Mouse (Mus musculus): ENCODE measurements at regions not wholly inside any gene's neighbourhood (a gene's known extent, or its start where the extent isn't known, plus 50 kb on each side); places are given as distances from the start of the nearest gene placed in this dataset.

- H3K4me3 ChIP-seq (ENCODE audit: low read depth, low read length): no peak overlapping the region
- no peaks in the 10 kb centered on the region for H3K27me3 ChIP-seq (ENCODE audit: control insufficient read depth, insufficient read depth, low read length)
- no peaks in the 10 kb centered on the region for H3K36me3 ChIP-seq (replicated peaks; ENCODE audit: control insufficient read depth, insufficient read depth, low read length)
- H3K4me2 ChIP-seq (ENCODE audit: low read depth, low read length): no peak overlapping the region
- no peak overlapping the region for H3K9ac ChIP-seq (replicated peaks; ENCODE audit: low read depth, low read length)
- 38% methylated on average over 5 of the region's 5 CpGs for WGBS
- DNase-seq (ENCODE audit: low spot score) (no peak), ATAC-seq (ENCODE audit: insufficient read depth, low read depth) (no peak)
- no peaks in the 10 kb centered on the region for H3K9me3 ChIP-seq (replicated peaks; ENCODE audit: control insufficient read depth, low read length)
- no peak overlapping the region for H3K27ac ChIP-seq (ENCODE audit: low read depth)
- H3K4me1 ChIP-seq (ENCODE audit: control insufficient read depth, insufficient read depth): peaks cover 9% of the 10 kb centered on the region
- TF ChIP-seq CTCF (IDR thresholded peaks at IDR 0.05; ENCODE audit: low read depth) (no peak), EP300 (IDR thresholded peaks at IDR 0.05; ENCODE audit: low read depth) (no peak)
Observed at GRCm38 (mm10) chr11:9997532-9998138, 805.9 kb downstream of the Abca13 start.

DNA sequence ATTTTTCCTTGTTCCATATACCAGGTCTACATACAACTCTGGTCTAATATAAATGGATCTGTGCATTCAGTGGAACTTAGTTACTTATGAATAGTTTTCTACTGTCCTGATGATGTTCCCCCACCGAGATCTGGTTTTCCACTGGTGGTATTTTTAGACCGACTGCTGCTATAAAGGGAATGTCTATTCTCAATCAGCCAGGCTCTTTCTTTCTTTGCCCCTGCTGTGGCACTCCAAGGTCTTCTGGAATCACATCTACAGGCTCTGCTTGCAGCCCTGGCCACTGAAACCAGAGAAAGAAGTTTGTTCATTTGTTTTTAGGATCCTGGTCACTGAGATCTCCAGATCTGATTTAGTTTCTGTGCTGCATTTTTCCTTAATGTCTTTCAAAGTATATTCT is 810.4 kb downstream of the Abca13 start:
- Histone ChIP-seq H3K27me3 (ENCODE audit: control insufficient read depth, insufficient read depth, low read length) (no peaks in the 10 kb centered on the region), H3K9ac (replicated peaks; ENCODE audit: low read depth, low read length) (no peak overlapping the region), H3K27ac (ENCODE audit: low read depth) (no peak overlapping the region), H3K4me1 (ENCODE audit: control insufficient read depth, insufficient read depth) (peaks cover 9% of the 10 kb centered on the region), H3K9me3 (replicated peaks; ENCODE audit: control insufficient read depth, low read length) (no peaks in the 10 kb centered on the region), H3K4me3 (ENCODE audit: low read depth, low read length) (no peak overlapping the region), H3K4me2 (ENCODE audit: low read depth, low read length) (no peak overlapping the region), H3K36me3 (replicated peaks; ENCODE audit: control insufficient read depth, insufficient read depth, low read length) (no peaks in the 10 kb centered on the region)
- peak; percentile 80 for ATAC-seq (ENCODE audit: insufficient read depth, low read depth)
- DNase-seq (ENCODE audit: low spot score): peak; percentile 76
- TF ChIP-seq CTCF (IDR thresholded peaks at IDR 0.05; ENCODE audit: low read depth) (no peak), EP300 (IDR thresholded peaks at IDR 0.05; ENCODE audit: low read depth) (no peak)
- 30% methylated on average over 2 of the region's 2 CpGs for WGBS

GRCm38 (mm10) chr11:10006881-10007280 is 815.1 kb downstream of the Abca13 start:
- TF ChIP-seq EP300 (IDR thresholded peaks at IDR 0.05; ENCODE audit: low read depth) (no peak), CTCF (IDR thresholded peaks at IDR 0.05; ENCODE audit: low read depth) (no peak)

DNA sequence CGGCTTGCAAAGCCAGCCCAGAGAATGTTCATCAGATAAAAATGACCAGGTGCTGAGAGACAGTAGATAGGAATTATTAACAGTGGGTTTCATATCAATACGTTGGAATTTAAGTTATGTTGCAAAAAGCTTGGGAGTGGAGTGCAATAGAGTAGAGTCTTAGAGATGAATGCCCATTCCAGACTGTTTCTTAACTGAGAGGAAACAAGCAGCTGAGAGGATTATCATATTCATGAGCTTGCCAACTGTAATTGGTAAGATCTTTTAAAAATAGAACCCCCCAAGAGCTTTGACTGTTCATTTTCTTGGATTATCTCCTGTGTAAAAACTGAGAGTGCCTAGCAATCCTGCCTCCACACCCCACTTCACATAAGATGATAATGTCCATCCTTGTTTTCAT is 854.9 kb downstream of the Abca13 start:
- DNase-seq (ENCODE audit: low spot score) (no peak), ATAC-seq (ENCODE audit: insufficient read depth, low read depth) (no peak)
- H3K4me1 ChIP-seq (ENCODE audit: control insufficient read depth, insufficient read depth): no peaks in the 10 kb centered on the region
- no peaks in the 10 kb centered on the region for H3K9me3 ChIP-seq (replicated peaks; ENCODE audit: control insufficient read depth, low read length)
- 28% methylated on average over 2 of the region's 2 CpGs for WGBS
- no peak overlapping the region for H3K4me3 ChIP-seq (ENCODE audit: low read depth, low read length)
- TF ChIP-seq CTCF (IDR thresholded peaks at IDR 0.05; ENCODE audit: low read depth) (no peak), EP300 (IDR thresholded peaks at IDR 0.05; ENCODE audit: low read depth) (no peak)
- H3K36me3 ChIP-seq (replicated peaks; ENCODE audit: control insufficient read depth, insufficient read depth, low read length): no peaks in the 10 kb centered on the region
- no peaks in the 10 kb centered on the region for H3K27me3 ChIP-seq (ENCODE audit: control insufficient read depth, insufficient read depth, low read length)
- no peak overlapping the region for H3K27ac ChIP-seq (ENCODE audit: low read depth)
- no peak overlapping the region for H3K9ac ChIP-seq (replicated peaks; ENCODE audit: low read depth, low read length)
- no peak overlapping the region for H3K4me2 ChIP-seq (ENCODE audit: low read depth, low read length)

More at GRCm38 (mm10) chr11:10006881-10007280, 815.1 kb downstream of the Abca13 start:
- WGBS: 83% methylated on average over 3 of the region's 3 CpGs
- no peaks in the 10 kb centered on the region for H3K4me1 ChIP-seq (ENCODE audit: control insufficient read depth, insufficient read depth)
- no peaks in the 10 kb centered on the region for H3K36me3 ChIP-seq (replicated peaks; ENCODE audit: control insufficient read depth, insufficient read depth, low read length)
- ATAC-seq (ENCODE audit: insufficient read depth, low read depth) (no peak), DNase-seq (ENCODE audit: low spot score) (no peak)
- H3K27me3 ChIP-seq (ENCODE audit: control insufficient read depth, insufficient read depth, low read length): no peaks in the 10 kb centered on the region
- H3K9me3 ChIP-seq (replicated peaks; ENCODE audit: control insufficient read depth, low read length): no peaks in the 10 kb centered on the region
- H3K27ac ChIP-seq (ENCODE audit: low read depth): no peak overlapping the region
- H3K9ac ChIP-seq (replicated peaks; ENCODE audit: low read depth, low read length): no peak overlapping the region
- no peak overlapping the region for H3K4me3 ChIP-seq (ENCODE audit: low read depth, low read length)
- no peak overlapping the region for H3K4me2 ChIP-seq (ENCODE audit: low read depth, low read length)

- no peaks in the 10 kb centered on the region for H3K27me3 ChIP-seq (ENCODE audit: control insufficient read depth, insufficient read depth, low read length)
- no peaks in the 10 kb centered on the region for H3K4me1 ChIP-seq (ENCODE audit: control insufficient read depth, insufficient read depth)
- no peaks in the 10 kb centered on the region for H3K36me3 ChIP-seq (replicated peaks; ENCODE audit: control insufficient read depth, insufficient read depth, low read length)
- H3K4me3 ChIP-seq (ENCODE audit: low read depth, low read length): no peak overlapping the region
- TF ChIP-seq CTCF (IDR thresholded peaks at IDR 0.05; ENCODE audit: low read depth) (no peak), EP300 (IDR thresholded peaks at IDR 0.05; ENCODE audit: low read depth) (no peak)
- no peak for DNase-seq (ENCODE audit: low spot score)
- no peak overlapping the region for H3K9ac ChIP-seq (replicated peaks; ENCODE audit: low read depth, low read length)
- H3K4me2 ChIP-seq (ENCODE audit: low read depth, low read length): no peak overlapping the region
- no peak overlapping the region for H3K27ac ChIP-seq (ENCODE audit: low read depth)
- 55% methylated on average over 2 of the region's 2 CpGs for WGBS
- ATAC-seq (ENCODE audit: insufficient read depth, low read depth): no peak
- no peaks in the 10 kb centered on the region for H3K9me3 ChIP-seq (replicated peaks; ENCODE audit: control insufficient read depth, low read length)
Observed at GRCm38 (mm10) chr11:10051584-10052210, 860.0 kb downstream of the Abca13 start.

DNA sequence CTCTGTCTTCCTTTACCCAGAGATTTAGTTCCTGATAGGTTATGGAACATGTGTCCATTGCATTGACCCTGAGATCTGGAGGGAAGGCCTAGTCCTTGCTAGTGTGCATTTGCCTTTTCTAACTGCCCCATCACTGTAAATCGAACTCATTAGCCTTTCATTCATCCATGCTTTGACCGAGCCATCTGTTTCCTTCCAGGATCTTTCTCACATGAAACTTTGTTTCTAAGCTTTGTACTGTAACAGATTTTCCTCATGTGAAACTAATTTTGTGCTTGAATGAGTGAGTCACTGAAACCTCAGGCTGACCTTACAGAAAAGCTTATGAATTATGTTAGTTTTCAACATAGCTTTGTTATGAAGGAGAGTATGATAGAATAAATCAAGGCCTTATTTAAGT is 880.1 kb downstream of the Abca13 start:
- no peak for TF ChIP-seq EP300 (IDR thresholded peaks at IDR 0.05; ENCODE audit: low read depth)
- TF ChIP-seq CTCF (IDR thresholded peaks at IDR 0.05; ENCODE audit: low read depth): no peak
- H3K4me2 ChIP-seq (ENCODE audit: low read depth, low read length): no peak overlapping the region
- H3K4me1 ChIP-seq (ENCODE audit: control insufficient read depth, insufficient read depth): no peaks in the 10 kb centered on the region
- DNase-seq (ENCODE audit: low spot score) (no peak), ATAC-seq (ENCODE audit: insufficient read depth, low read depth) (no peak)
- no peaks in the 10 kb centered on the region for H3K36me3 ChIP-seq (replicated peaks; ENCODE audit: control insufficient read depth, insufficient read depth, low read length)
- H3K4me3 ChIP-seq (ENCODE audit: low read depth, low read length): no peak overlapping the region
- 67% methylated on average over 2 of the region's 2 CpGs for WGBS
- H3K27ac ChIP-seq (ENCODE audit: low read depth): no peak overlapping the region
- no peak overlapping the region for H3K9ac ChIP-seq (replicated peaks; ENCODE audit: low read depth, low read length)
- no peaks in the 10 kb centered on the region for H3K27me3 ChIP-seq (ENCODE audit: control insufficient read depth, insufficient read depth, low read length)
- H3K9me3 ChIP-seq (replicated peaks; ENCODE audit: control insufficient read depth, low read length): no peaks in the 10 kb centered on the region
